Mouse (Mus musculus) bone marrow, adult 2 months (tissue): Measurements from ENCODE around the gene Srl.

Experiments
- CTCF ChIP-seq: fragments of 200-500 bp; IDR thresholded peaks from 2 replicates; pipeline ENCODE4 v1.5.1; 2011; ENCODE audit warnings: low read length, control low read depth; ENCODE audit not compliant: control insufficient read depth, insufficient read depth
- POLR2A ChIP-seq: fragments of 200-500 bp; IDR thresholded peaks from 2 replicates; pipeline ENCODE4 v1.6.1; 2011; ENCODE audit warnings: low read depth, mild to moderate bottlenecking, control low read depth, low read length, borderline replicate concordance; ENCODE audit not compliant: control insufficient read depth

DNA sequence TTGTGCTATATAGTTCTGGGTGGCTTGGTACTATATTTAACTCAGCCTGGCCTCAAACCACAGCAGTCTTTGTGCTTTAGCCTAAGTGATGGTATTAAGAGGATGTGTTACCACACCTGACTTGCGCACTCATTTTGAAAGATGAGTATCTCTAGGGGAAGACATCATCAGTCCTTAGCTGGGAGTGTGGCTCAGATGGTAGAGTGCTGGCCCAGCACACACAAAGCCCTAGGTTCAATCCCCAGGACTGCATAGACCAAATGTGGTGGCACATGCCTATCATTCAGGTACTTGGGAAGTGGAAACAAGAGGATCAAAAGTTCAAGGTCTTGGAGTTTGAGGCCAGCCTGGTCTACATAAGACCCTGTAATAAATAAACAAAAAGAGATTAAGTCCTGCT lies 38.1 kb downstream of the Srl start:
- TF ChIP-seq CTCF (no peak), POLR2A (no peak)
